Mouse (Mus musculus): ENCODE measurements around the gene Timm13. TPM values are rescaled to one million over a fixed set of nuclear protein-coding genes. Genes with fewer than 3 reads are reported as not detected.

Timm13 gene
- polyA plus RNA-seq, 1 experiment from 2014 or later: 317 TPM

GRCm38 (mm10) chr10:80855749-80856073 lies 45.1 kb downstream of the Timm13 start:
- Histone ChIP-seq H3K27me3 (replicated peaks) (no peaks in the 10 kb centered on the region), H3K36me3 (peaks cover 15% of the 10 kb centered on the region), H3K4me3 (replicated peaks) (peak overlapping the region; percentile 86), H3K9me3 (no peaks in the 10 kb centered on the region), H3K27ac (no peak overlapping the region), H3K9ac (peak overlapping the region; percentile 66), H3K4me2 (peak overlapping the region; percentile 99), H3K4me1 (peaks cover 38% of the 10 kb centered on the region)
- WGBS: 24% methylated on average over 11 of the region's 11 CpGs
- no peak for ATAC-seq (ENCODE audit: insufficient read depth, low FRiP score, low read depth)

- Histone ChIP-seq H3K27me3 (replicated peaks) (no peaks in the 10 kb centered on the region), H3K27ac (0 out of 2 replicates have a peak within 1 kb of the TSS, but pooled peaks have one; percentile 40), H3K9me3 (no peaks in the 10 kb centered on the region), H3K36me3 (peaks cover 15% of the 10 kb centered on the region), H3K4me3 (replicated peaks) (peak within 1 kb of the TSS; percentile 86), H3K4me1 (peaks cover 38% of the 10 kb centered on the region), H3K4me2 (peak within 1 kb of the TSS; percentile 99), H3K9ac (peak within 1 kb of the TSS; percentile 66)
- peak; percentile 74 for ATAC-seq (ENCODE audit: insufficient read depth, low FRiP score, low read depth)
- under 1% methylated on average over 81 of the region's 81 CpGs for whole genome bisulfite sequencing
These were observed 45.6 kb downstream of the Timm13 start, which contains the start of the genes Lsm7 and Sppl2b for GRCm38 (mm10) chr10:80854913-80855748. Gene Lsm7, minus strand, starts transcription at chr10:80855209. Gene Sppl2b, plus strand, starts transcription at chr10:80855275.

Other genes starting within 250 kb of the Timm13 start
- gene Btbd2, start 243.9 kb downstream of the Timm13 start, polyA plus RNA-seq (2015; fragmentation: Nextera tagmentation; extraction: Ambion mirVana): 70.1 and 72.2 TPM in 2 replicates
- gene Mknk2, start 222.9 kb downstream of the Timm13 start, polyA plus RNA-seq (2015; fragmentation: Nextera tagmentation; extraction: Ambion mirVana): 83.9 and 86.3 TPM in 2 replicates
- 46.2 and 47.5 TPM in 2 replicates for gene Mob3a, start 199.0 kb downstream of the Timm13 start, polyA plus RNA-seq (2015; fragmentation: Nextera tagmentation; extraction: Ambion mirVana)
- 27.1 and 32.0 TPM in 2 replicates for gene Izumo4, start 198.8 kb downstream of the Timm13 start, polyA plus RNA-seq (2015; fragmentation: Nextera tagmentation; extraction: Ambion mirVana)
- 76.1 and 82.3 TPM in 2 replicates for gene Ap3d1, start 158.7 kb downstream of the Timm13 start, polyA plus RNA-seq (2015; fragmentation: Nextera tagmentation; extraction: Ambion mirVana)
- gene Dot1l, start 145.8 kb downstream of the Timm13 start, polyA plus RNA-seq (2015; fragmentation: Nextera tagmentation; extraction: Ambion mirVana): 17.3 and 17.4 TPM in 2 replicates
- gene Sf3a2, start 102.8 kb downstream of the Timm13 start, polyA plus RNA-seq (2015; fragmentation: Nextera tagmentation; extraction: Ambion mirVana): 52.6 and 62.0 TPM in 2 replicates
- 117 and 118 TPM in 2 replicates for gene Plekhj1, start 102.3 kb downstream of the Timm13 start, polyA plus RNA-seq (2015; fragmentation: Nextera tagmentation; extraction: Ambion mirVana)
- not detected in 2 replicates for gene Amh, start 95.7 kb downstream of the Timm13 start, polyA plus RNA-seq (2015; fragmentation: Nextera tagmentation; extraction: Ambion mirVana)
- gene Jsrp1, start 87.5 kb downstream of the Timm13 start, polyA plus RNA-seq (2015; fragmentation: Nextera tagmentation; extraction: Ambion mirVana): 1.0 and 1.4 TPM in 2 replicates
- gene Oaz1, start 74.3 kb downstream of the Timm13 start, polyA plus RNA-seq (2015; fragmentation: Nextera tagmentation; extraction: Ambion mirVana): 1,556 and 1,602 TPM in 2 replicates
- 0.24 TPM in 2 replicates for gene Lingo3, start 56.9 kb downstream of the Timm13 start, polyA plus RNA-seq (2015; fragmentation: Nextera tagmentation; extraction: Ambion mirVana)
- 245 and 261 TPM in 2 replicates for gene Lsm7, start 45.8 kb downstream of the Timm13 start, polyA plus RNA-seq (2015; fragmentation: Nextera tagmentation; extraction: Ambion mirVana)
- 37.1 and 41.9 TPM in 2 replicates for gene Sppl2b, start 45.7 kb downstream of the Timm13 start, polyA plus RNA-seq (2015; fragmentation: Nextera tagmentation; extraction: Ambion mirVana)
- gene Tmprss9, start 29.1 kb downstream of the Timm13 start, polyA plus RNA-seq (2015; fragmentation: Nextera tagmentation; extraction: Ambion mirVana): 0.06 TPM in 1 of 2 replicates, not detected in the other
- 38.1 and 46.1 TPM in 2 replicates for gene Lmnb2, start 17.3 kb upstream of the Timm13 start, polyA plus RNA-seq (2015; fragmentation: Nextera tagmentation; extraction: Ambion mirVana)
- gene Gadd45b, start 29.1 kb upstream of the Timm13 start, polyA plus RNA-seq (2015; fragmentation: Nextera tagmentation; extraction: Ambion mirVana): 33.6 TPM in 2 replicates
- gene Gng7, start 114.0 kb upstream of the Timm13 start, polyA plus RNA-seq (2015; fragmentation: Nextera tagmentation; extraction: Ambion mirVana): 4.8 and 4.9 TPM in 2 replicates
- gene Diras1, start 124.7 kb upstream of the Timm13 start, polyA plus RNA-seq (2015; fragmentation: Nextera tagmentation; extraction: Ambion mirVana): 0.73 and 1.1 TPM in 2 replicates
- 17.7 and 17.9 TPM in 2 replicates for gene Slc39a3, start 136.5 kb upstream of the Timm13 start, polyA plus RNA-seq (2015; fragmentation: Nextera tagmentation; extraction: Ambion mirVana)
- gene Sgta, start 159.2 kb upstream of the Timm13 start, polyA plus RNA-seq (2015; fragmentation: Nextera tagmentation; extraction: Ambion mirVana): 159 and 163 TPM in 2 replicates
- 56.9 and 57.9 TPM in 2 replicates for gene Thop1, start 169.1 kb upstream of the Timm13 start, polyA plus RNA-seq (2015; fragmentation: Nextera tagmentation; extraction: Ambion mirVana)
- gene Creb3l3, start 197.9 kb upstream of the Timm13 start, polyA plus RNA-seq (2015; fragmentation: Nextera tagmentation; extraction: Ambion mirVana): 10.6 and 11.4 TPM in 2 replicates
- 159 and 181 TPM in 2 replicates for gene Map2k2, start 204.9 kb upstream of the Timm13 start, polyA plus RNA-seq (2015; fragmentation: Nextera tagmentation; extraction: Ambion mirVana)
- gene Zbtb7a, start 234.3 kb upstream of the Timm13 start, polyA plus RNA-seq (2015; fragmentation: Nextera tagmentation; extraction: Ambion mirVana): 56.2 and 60.1 TPM in 2 replicates

All from stomach, embryonic 15.5 days (tissue).